7 mouse cellular contexts compared by ENCODE assay signal in the genomic region with DNA sequence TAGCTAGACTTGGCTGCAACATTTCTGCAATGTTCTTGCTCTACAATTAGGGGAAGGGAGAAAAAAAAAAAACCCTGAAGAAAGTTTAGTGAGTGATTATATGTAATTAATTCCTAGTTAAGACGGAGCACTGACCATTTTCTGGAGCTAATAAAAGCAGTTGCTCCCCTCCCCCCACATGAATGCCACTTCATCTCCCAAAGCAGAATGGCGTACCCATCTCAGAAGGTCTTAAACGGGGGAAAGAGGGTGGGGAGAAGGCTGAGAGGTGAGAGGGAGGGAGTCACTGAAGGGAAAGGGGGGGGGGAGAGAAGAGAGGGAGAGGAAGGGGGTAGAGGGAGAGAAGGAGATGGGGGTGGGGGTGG. TPM values are rescaled to one million over a fixed set of nuclear protein-coding genes. Genes with fewer than 3 reads are reported as not detected.
A peak's percentile ranks its signal among the peaks of the same experiment; 100 is the strongest.
DNase-seq lines count a peak whose midpoint lies in the region; ATAC-seq and TF ChIP-seq lines count a peak whose summit lies in the region.

No protein-coding gene starts in this region.

- no peak for ATAC-seq in embryonic facial prominence, embryonic 14.5 days (ENCODE audit: low read depth)

- H3K9me3 ChIP-seq in embryonic facial prominence, embryonic 14.5 days (ENCODE audit: control insufficient read depth, low read length) = no peaks in the 10 kb centered on the region
- no peaks in the 10 kb centered on the region for H3K9me3 ChIP-seq in limb, embryonic 10.5 days (replicated peaks)

- H3K4me3 ChIP-seq in left cerebral cortex, adult 2 months = no peak overlapping the region
- H3K4me3 ChIP-seq in embryonic facial prominence, embryonic 14.5 days (ENCODE audit: low read depth, low read length) = peak overlapping the region; percentile 16; the same call in 1 of the 2 replicates
- peak overlapping the region; percentile 45 for H3K4me3 ChIP-seq in limb, embryonic 10.5 days
- H3K4me3 ChIP-seq in olfactory bulb, adult 2 months (ENCODE audit: insufficient read depth, low read depth, low read length) = no peak overlapping the region

- H3K9ac ChIP-seq in embryonic facial prominence, embryonic 14.5 days (ENCODE audit: low read depth, low read length) = no peak overlapping the region

- DNase-seq in left cerebral cortex, adult 2 months (ENCODE audit: extremely low spot score in 1 of 2, low spot score in 2 of 2) = no peak
- DNase-seq in left cerebral cortex, postnatal 4 days = no peak
- no peak for DNase-seq in embryonic facial prominence, embryonic 14.5 days (ENCODE audit: low spot score)
- no peak for DNase-seq in limb, embryonic 10.5 days (ENCODE audit: low spot score)
- no peak for DNase-seq in ovary, adult 18-20 months (ENCODE audit: low spot score)
- DNase-seq in gastrocnemius, postnatal 36 days = no peak

- H3K4me1 ChIP-seq in embryonic facial prominence, embryonic 14.5 days (ENCODE audit: control insufficient read depth, insufficient read depth, low read length) = peaks cover 96% of the 10 kb centered on the region
- H3K4me1 ChIP-seq in limb, embryonic 10.5 days = peaks cover 100% of the 10 kb centered on the region
- H3K4me1 ChIP-seq in olfactory bulb, adult 2 months (ENCODE audit: control insufficient read depth, insufficient read depth, low read length) = peaks cover 70% of the 10 kb centered on the region

- intact Hi-C loops in left cerebral cortex, adult 2 months (cut with DNase I) = no loop called here
- intact Hi-C loops in left cerebral cortex, postnatal 4 days (cut with DNase I) = no loop called here
- intact Hi-C loops in gastrocnemius, postnatal 36 days (cut with DNase I) = no loop called here

- TF ChIP-seq CTCF in left cerebral cortex, adult 2 months (IDR thresholded peaks at IDR 0.05) = no peak
- TF ChIP-seq CTCF in olfactory bulb, adult 2 months (IDR thresholded peaks at IDR 0.05; ENCODE audit: insufficient read depth, low read depth, low read length) = no peak

- peak overlapping the region; percentile 64; the same call in 1 of the 2 replicates for H3K27ac ChIP-seq in left cerebral cortex, adult 2 months
- peak overlapping the region; percentile 99 for H3K27ac ChIP-seq in embryonic facial prominence, embryonic 14.5 days (replicated peaks; ENCODE audit: low read depth, low read length)
- peak overlapping the region; percentile 98 for H3K27ac ChIP-seq in limb, embryonic 10.5 days
- peak overlapping the region; percentile 100; the same call in 1 of the 2 replicates for H3K27ac ChIP-seq in olfactory bulb, adult 2 months (ENCODE audit: insufficient read depth, low read depth, low read length)

- 17% methylated on average over 3 of the region's 3 CpGs for WGBS in embryonic facial prominence, embryonic 14.5 days
- WGBS in limb, embryonic 10.5 days = 0% methylated on average over 3 of the region's 3 CpGs
- WGBS in olfactory bulb, adult 2 months = 11% methylated on average over 3 of the region's 3 CpGs

- H3K36me3 ChIP-seq in embryonic facial prominence, embryonic 14.5 days (ENCODE audit: control insufficient read depth, insufficient read depth, low read length) = peaks cover 8% of the 10 kb centered on the region; the same call in 1 of the 2 replicates
- H3K36me3 ChIP-seq in limb, embryonic 10.5 days = peaks cover 10% of the 10 kb centered on the region

- H3K4me2 ChIP-seq in embryonic facial prominence, embryonic 14.5 days (ENCODE audit: low read depth, low read length) = peak overlapping the region; percentile 62

- TF ChIP-seq POLR2A in olfactory bulb, adult 2 months (IDR thresholded peaks at IDR 0.05; ENCODE audit: insufficient read depth, low read depth, low read length) = no peak

- no peaks in the 10 kb centered on the region for H3K27me3 ChIP-seq in embryonic facial prominence, embryonic 14.5 days (replicated peaks; ENCODE audit: control insufficient read depth, insufficient read depth, low read length)
- no peaks in the 10 kb centered on the region for H3K27me3 ChIP-seq in limb, embryonic 10.5 days (ENCODE audit: low read depth, poor library complexity, severe bottlenecking)

RNA-seq across cellular contexts. Expression of a gene that starts 17.6 kb away (rescaled TPM):
- total RNA-seq in left cerebral cortex, adult 2 months (2021) = 100 to 1,000 TPM; 182 to 188 TPM
- 100 to 1,000 TPM; 118 to 120 TPM for total RNA-seq in left cerebral cortex, postnatal 4 days (2021)
- 28.6 and 32.7 TPM in 2 replicates for polyA plus RNA-seq in embryonic facial prominence, embryonic 14.5 days (2014; fragmentation: Nextera tagmentation; extraction: Ambion mirVana)
- polyA plus RNA-seq in limb, embryonic 10.5 days (2016; fragmentation: Nextera tagmentation; extraction: Ambion mirVana) = 59.3 and 59.5 TPM in 2 replicates
- polyA plus RNA-seq in olfactory bulb, adult 2 months (2012; ENCODE audit: insufficient read depth, insufficient read length, low replicate concordance, missing spikeins) = 440 TPM in 1 of 2 replicates, not detected in the other
- total RNA-seq in gastrocnemius, postnatal 36 days (2021) = 10 to 100 TPM; 12.7 to 17.3 TPM

Comparison
In these comparisons a context has a peak if more than half of its experiments do, and no peak if none do; other contexts are left out.
1. H3K4me3 ChIP-seq: peak in embryonic facial prominence, embryonic 14.5 days (single experiment) and limb, embryonic 10.5 days (single experiment); none in left cerebral cortex, adult 2 months (single experiment) and olfactory bulb, adult 2 months (single experiment).
2. RNA of a gene that starts 17.6 kb away (total RNA-seq): 182 to 188 TPM in left cerebral cortex, adult 2 months and 118 to 120 TPM in left cerebral cortex, postnatal 4 days; 12.7 to 17.3 TPM in gastrocnemius, postnatal 36 days; every median in the first group is over 4 times any median in the second.
3. Peak in every context shown above with its lines, with median percentiles within 50 percentile points of each other: H3K27ac ChIP-seq.